Mouse (Mus musculus) limb, embryonic 10.5 days (tissue): ENCODE results near the gene Aadacl2. TPM values are rescaled to one million over a fixed set of nuclear protein-coding genes. Genes with fewer than 3 reads are reported as not detected.

ENCODE experiments used
- polyA plus RNA-seq: library from polyadenylated mRNA; unstranded; fragments of >200 nt; fragmentation: Nextera tagmentation; extraction: Ambion mirVana; gene quantifications from 2 replicates; pipeline ENCODE4 v1.2.1, GENCODE M21; 2016

Aadacl2 gene
- polyA plus RNA-seq, 1 experiment from 2014 or later: not detected

Other genes starting within 250 kb of the Aadacl2 start
- not detected in 2 replicates for gene Gm8298, start 145.7 kb upstream of the Aadacl2 start, polyA plus RNA-seq
- not detected in 2 replicates for gene C130079G13Rik, start 81.5 kb upstream of the Aadacl2 start, polyA plus RNA-seq
- gene Aadac, start 19.0 kb downstream of the Aadacl2 start, polyA plus RNA-seq: not detected in 2 replicates
- not detected in 2 replicates for gene Sucnr1, start 75.1 kb downstream of the Aadacl2 start, polyA plus RNA-seq